Mouse (Mus musculus) lung, postnatal 14 days (tissue): ENCODE measurements around the gene Capn8.

Source experiments
- DNase-seq: peaks from one replicate; pipeline ENCODE4 v3.0.0; 2021

The Capn8 gene

GRCm38 (mm10) chr1:182679582-182679981 is 114.8 kb downstream of the Capn8 start:
- peak; percentile 34 for DNase-seq
